Mouse (Mus musculus) cerebellum, adult 2 months (tissue): ENCODE data around the gene Lamp2.

Experiments used
- CTCF ChIP-seq: fragments of 200-500 bp; IDR thresholded peaks from 2 replicates; pipeline ENCODE4 v1.5.1; 2011; ENCODE audit warnings: low read depth, mild to moderate bottlenecking, control low read depth, low read length, moderate library complexity, borderline replicate concordance; ENCODE audit not compliant: insufficient read depth
- POLR2A ChIP-seq: fragments of 200-500 bp; IDR thresholded peaks from 2 replicates; pipeline ENCODE4 v1.6.1; 2011; ENCODE audit warnings: low read length, control low read depth, borderline replicate concordance; ENCODE audit not compliant: insufficient read depth

GRCm38 (mm10) chrX:38473164-38473536 is 16.9 kb upstream of the Lamp2 start:
- TF ChIP-seq POLR2A (no peak), CTCF (no peak)
